Mouse (Mus musculus) A20 (cell line): ENCODE data around the gene Abca3.
"Not testable (repeated sequence)": the region's sequence is repeated elsewhere in the genome, so short reads cannot be mapped to it uniquely, and the experiment has no call there.

ENCODE experiments used
- DNase-seq: peaks from one replicate; pipeline ENCODE4 v3.0.0-alpha.2; 2011; ENCODE audit warnings: low read depth, low spot score

Gene Abca3

GRCm38 (mm10) chr17:24441148-24441547 lies 89.4 kb downstream of the Abca3 start:
- DNase-seq = peak; percentile 30

- DNase-seq = no peak
Observed at GRCm38 (mm10) chr17:24442107-24442506, 90.4 kb downstream of the Abca3 start.

- no peak for DNase-seq
Observed at GRCm38 (mm10) chr17:24442632-24443155, 90.9 kb downstream of the Abca3 start, which contains the start of gene Dnase1l2. Dnase1l2 (minus strand) TSS chr17:24443105.

GRCm38 (mm10) chr17:24443409-24443808 lies 91.7 kb downstream of the Abca3 start:
- no peak for DNase-seq

- no peak for DNase-seq
Observed at GRCm38 (mm10) chr17:24446590-24446989, 94.8 kb downstream of the Abca3 start.

- DNase-seq = no peak
Observed at GRCm38 (mm10) chr17:24449507-24449906, 97.8 kb downstream of the Abca3 start.

GRCm38 (mm10) chr17:24451220-24451619 lies 99.5 kb downstream of the Abca3 start:
- DNase-seq = no peak

- DNase-seq = no peak
Observed at GRCm38 (mm10) chr17:24453372-24453771, 101.6 kb downstream of the Abca3 start.

GRCm38 (mm10) chr17:24454218-24454755 lies 102.5 kb downstream of the Abca3 start:
- DNase-seq = no peak

GRCm38 (mm10) chr17:24454756-24455522 lies 103.2 kb downstream of the Abca3 start:
- peak; percentile 99 for DNase-seq

- not testable (repeated sequence) for DNase-seq
Observed at GRCm38 (mm10) chr17:24455523-24456206, 103.9 kb downstream of the Abca3 start.
